Mouse (Mus musculus) yolk sac, embryonic 10.5 days (tissue): Measurements from ENCODE around the gene Zscan12.

Experiments used
- DNase-seq: peaks from one replicate; pipeline ENCODE4 v3.0.0-alpha.2; 2017; ENCODE audit warnings: low spot score

Zscan12 gene

DNA sequence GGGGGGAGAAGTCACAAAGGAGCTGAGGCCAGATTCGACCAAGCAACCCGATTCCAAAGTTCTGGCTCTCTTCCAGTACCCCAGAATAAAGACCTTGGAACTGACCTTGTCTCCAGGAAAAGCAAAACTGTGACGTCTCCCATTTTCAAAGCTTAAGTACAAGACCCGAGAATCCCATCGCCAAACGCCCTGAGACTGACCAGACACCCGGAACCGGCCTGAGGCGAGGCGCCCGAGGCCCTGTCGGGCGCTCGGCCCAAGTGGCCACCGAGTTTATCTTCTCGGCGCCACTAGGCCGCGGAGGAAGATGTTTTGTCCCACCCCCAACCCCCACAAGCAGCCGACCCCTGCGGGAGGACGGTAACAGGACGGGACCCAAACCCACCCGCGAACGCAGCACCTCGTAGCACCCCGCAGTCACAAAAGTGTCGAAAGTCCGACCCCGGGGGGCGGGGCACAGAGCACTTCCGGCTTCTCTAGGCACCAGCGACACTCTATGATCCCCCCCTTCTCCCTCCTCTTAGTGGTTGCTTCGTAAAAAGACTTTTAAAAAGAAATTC is 39.7 kb downstream of the Zscan12 start, which contains the start of gene Zkscan3:
Gene Zkscan3, minus strand, starts transcription at position 469 of the 560 bp plus-strand sequence.
- peak; percentile 85 for DNase-seq

DNA sequence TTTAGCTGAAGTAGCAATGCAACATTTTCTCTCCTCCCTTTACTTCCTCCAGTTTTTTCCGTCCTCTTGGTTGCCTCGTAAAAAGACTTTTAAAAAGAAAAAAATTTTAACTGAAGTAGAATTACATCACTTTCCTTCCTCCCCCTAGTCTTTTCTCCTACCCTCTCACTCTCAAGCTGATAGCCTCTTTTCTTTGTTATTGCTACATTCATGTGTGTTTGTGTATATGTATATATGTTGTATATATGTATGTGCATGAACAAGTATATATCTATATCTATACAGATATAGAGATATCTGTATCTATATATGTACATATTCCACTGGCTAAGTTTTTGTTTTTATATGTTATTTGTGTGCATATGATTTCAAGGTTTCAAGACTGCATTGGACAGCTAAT is 40.2 kb downstream of the Zscan12 start:
- DNase-seq: no peak

GRCm38 (mm10) chr13:21407341-21407740 is 44.7 kb downstream of the Zscan12 start:
- no peak for DNase-seq

DNA sequence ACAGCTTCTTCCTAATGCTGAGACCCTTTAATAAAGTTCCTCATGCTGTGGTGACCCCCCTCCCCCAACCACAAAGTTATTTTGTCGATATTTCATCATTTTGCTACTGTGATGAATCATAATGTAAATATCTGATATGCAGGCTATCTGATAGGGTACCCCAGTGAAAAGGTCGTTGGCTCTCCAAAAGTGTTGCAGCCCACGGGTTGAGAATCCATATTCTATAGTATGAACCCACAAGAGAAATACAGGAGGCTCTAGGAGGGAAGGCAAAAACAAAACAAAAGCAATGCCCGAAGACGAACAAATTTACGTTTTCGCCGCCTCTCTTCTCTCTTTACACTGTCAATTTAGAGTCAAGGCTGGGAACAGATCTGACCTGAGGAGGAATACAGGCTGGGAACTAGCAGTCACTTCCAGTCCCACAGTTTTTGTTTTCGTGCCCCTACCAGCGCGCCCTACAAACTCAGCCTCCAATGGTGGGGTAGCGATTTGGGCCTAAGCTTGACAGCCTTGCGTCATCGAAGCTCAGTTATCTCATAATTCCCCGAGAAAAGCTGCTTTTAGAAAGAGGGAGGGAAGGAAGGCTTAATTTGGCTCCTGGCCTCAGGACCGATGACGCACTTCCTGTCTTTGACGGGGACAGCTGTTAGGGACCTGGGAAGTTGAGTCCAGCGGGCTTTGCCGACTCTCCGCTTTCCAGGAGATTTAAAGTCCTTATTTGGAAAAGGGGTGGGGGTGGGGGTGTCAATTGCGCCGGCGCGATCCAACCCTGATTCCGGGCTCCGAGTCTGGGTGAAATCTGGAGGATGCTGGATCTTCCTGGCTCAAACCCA is 45.6 kb downstream of the Zscan12 start:
- peak; percentile 83 for DNase-seq

- no peak for DNase-seq
Observed at GRCm38 (mm10) chr13:21408805-21409459, 46.3 kb downstream of the Zscan12 start.

DNA sequence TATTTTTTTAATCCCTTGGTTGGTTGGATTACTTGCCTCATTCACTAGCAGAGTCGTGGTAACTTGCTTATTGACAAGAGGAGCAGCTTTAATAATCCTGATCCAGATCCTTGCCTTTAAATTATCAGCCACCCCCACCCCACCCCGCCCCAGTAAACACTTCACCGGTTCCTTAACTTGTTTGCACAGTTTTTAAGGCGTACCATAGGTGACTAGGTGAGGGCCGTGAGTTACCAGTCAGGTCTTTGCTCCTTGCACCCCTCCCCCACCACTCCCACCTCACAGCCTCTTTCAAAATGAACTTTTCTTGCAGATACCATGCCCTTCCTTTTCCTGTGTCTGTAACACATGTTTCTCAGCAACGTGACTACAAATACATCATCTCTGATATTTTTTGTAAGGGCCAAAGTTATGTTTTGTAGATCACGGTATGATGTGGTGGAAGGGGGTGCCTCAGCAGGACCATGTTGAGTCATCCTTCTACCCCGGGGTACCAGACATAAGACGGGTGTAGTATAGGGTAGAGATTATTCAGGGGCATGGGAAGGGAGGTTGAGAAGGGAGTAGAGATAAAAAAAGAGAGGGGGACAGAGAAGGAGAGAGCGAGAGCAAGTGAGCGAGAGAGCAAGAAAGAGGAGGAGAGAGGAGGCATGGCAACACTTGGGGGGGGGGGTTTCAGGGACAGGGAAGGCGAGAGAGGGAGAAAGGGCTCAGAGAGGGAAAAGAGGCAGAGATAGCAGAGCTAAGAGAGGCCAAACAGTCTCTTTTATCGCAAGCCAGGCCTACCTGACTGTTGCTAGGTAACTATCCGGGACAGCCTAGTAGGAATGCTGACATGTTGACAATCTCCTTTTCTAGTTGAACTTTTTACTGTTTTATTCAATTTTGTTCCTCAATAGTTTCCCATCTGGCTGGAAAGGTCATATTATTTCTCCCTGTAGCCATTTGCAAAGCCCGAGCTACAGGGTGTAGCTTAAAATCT is 51.9 kb downstream of the Zscan12 start:
- DNase-seq: no peak

DNA sequence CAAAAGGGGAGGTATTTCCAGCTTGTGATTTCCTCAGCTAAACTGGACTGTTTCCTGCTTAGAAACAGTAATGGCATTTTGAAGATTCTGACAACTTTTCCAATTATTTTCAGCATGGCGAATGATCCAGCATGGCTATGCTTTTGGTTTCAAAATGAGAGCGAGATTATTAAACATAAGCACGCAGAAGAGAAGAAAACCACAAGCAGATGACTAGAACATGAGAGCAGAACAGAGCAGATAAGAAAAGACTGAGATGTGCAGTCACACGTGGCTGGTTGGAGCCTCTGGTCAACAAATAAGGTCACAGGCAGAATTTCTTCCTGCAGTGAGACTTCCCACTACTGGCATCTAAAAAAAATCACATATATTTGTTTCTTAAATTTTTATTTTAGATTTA is 52.6 kb downstream of the Zscan12 start:
- no peak for DNase-seq

- DNase-seq: no peak
Observed at GRCm38 (mm10) chr13:21415750-21416149, 53.1 kb downstream of the Zscan12 start.

GRCm38 (mm10) chr13:21417298-21418010 is 54.8 kb downstream of the Zscan12 start:
- DNase-seq: no peak

GRCm38 (mm10) chr13:21418865-21419264 is 56.2 kb downstream of the Zscan12 start:
- no peak for DNase-seq
